Mouse (Mus musculus) midbrain, embryonic 10.5 days (tissue): ENCODE measurements around the gene Wdr66. TPM values are rescaled to one million over a fixed set of nuclear protein-coding genes. Genes with fewer than 3 reads are reported as not detected.

Source experiments
- DNase-seq: peaks from one replicate; pipeline ENCODE4 v3.0.0-alpha.2; 2017; ENCODE audit warnings: low spot score
- H3K27ac ChIP-seq: fragments of 300-500 bp; sonication (generic); replicated peaks from 2 replicates; pipeline ENCODE4 v1.5.1; 2016; ENCODE audit warnings: mild to moderate bottlenecking
- H3K27me3 ChIP-seq: fragments of 300-500 bp; sonication (generic); 2 replicates; pipeline ENCODE4 v1.6.1; 2016; ENCODE audit warnings: low read depth, mild to moderate bottlenecking; ENCODE audit not compliant: poor library complexity, severe bottlenecking
- H3K36me3 ChIP-seq: fragments of 300-500 bp; sonication (generic); 2 replicates; pipeline ENCODE4 v1.6.1; 2016; ENCODE audit warnings: mild to moderate bottlenecking, moderate library complexity
- H3K4me1 ChIP-seq: fragments of 300-500 bp; sonication (generic); 2 replicates; pipeline ENCODE4 v1.6.1; 2016
- H3K4me3 ChIP-seq: fragments of 300-500 bp; sonication (generic); 2 replicates; pipeline ENCODE4 v1.5.1; 2016; ENCODE audit warnings: mild to moderate bottlenecking, moderate library complexity
- H3K9me3 ChIP-seq: fragments of 300-500 bp; sonication (generic); replicated peaks from 2 replicates; pipeline ENCODE4 v1.6.1; 2016; ENCODE audit warnings: mild to moderate bottlenecking
- WGBS: fragments of 180-500 bp; shearing (Covaris S2); methylation state at CpG from one replicate; pipeline ENCODE4 v1.1.7; 2016; 5-methylcytosine and 5-hydroxymethylcytosine counted together
- polyA plus RNA-seq: library from polyadenylated mRNA; unstranded; fragments of >200 nt; fragmentation: Nextera tagmentation; extraction: Ambion mirVana; gene quantifications from 2 replicates; pipeline ENCODE4 v1.2.1, GENCODE M21; 2016

Gene Wdr66
- polyA plus RNA-seq, 1 experiment from 2014 or later = 7.6 TPM

- no peak overlapping the region for H3K4me3 ChIP-seq
- H3K27ac ChIP-seq = no peak overlapping the region
- DNase-seq = no peak
- H3K9me3 ChIP-seq = no peaks in the 10 kb centered on the region
- H3K4me1 ChIP-seq = peaks cover 14% of the 10 kb centered on the region
- 88% methylated on average over 6 of the region's 6 CpGs for WGBS
- H3K36me3 ChIP-seq = no peaks in the 10 kb centered on the region
- H3K27me3 ChIP-seq = no peaks in the 10 kb centered on the region; the same call in 1 of the 2 replicates
Observed at GRCm38 (mm10) chr5:123333566-123333965, 81.7 kb downstream of the Wdr66 start.

GRCm38 (mm10) chr5:123336205-123336961, 84.5 kb downstream of the Wdr66 start:
- WGBS = 73% methylated on average over 4 of the region's 4 CpGs
- Histone ChIP-seq H3K27me3 (no peaks in the 10 kb centered on the region), H3K27ac (peak overlapping the region; percentile 24), H3K36me3 (no peaks in the 10 kb centered on the region), H3K9me3 (no peaks in the 10 kb centered on the region), H3K4me1 (peaks cover 14% of the 10 kb centered on the region), H3K4me3 (no peak overlapping the region)
- no peak for DNase-seq

DNA sequence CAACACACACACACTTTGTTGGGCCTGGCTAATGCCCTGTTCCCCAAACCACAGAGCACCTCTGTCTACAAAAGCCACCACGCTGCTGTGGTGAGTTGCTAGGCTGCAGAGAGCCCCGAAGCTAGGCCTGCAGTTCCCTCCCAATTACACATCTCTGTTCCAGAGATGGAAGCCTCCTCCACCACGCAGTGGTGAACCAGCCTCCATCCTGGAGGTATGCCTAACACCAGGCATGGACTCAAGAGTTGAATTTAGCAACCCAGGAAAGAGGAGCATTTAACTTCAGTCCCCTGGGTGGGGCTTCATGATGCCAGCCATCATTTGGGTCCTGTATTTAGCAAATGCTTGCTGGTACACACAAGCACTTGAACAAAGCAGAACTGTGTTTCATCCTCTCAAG, 86.6 kb downstream of the Wdr66 start:
- no peaks in the 10 kb centered on the region for H3K9me3 ChIP-seq
- H3K4me3 ChIP-seq = no peak overlapping the region
- H3K27ac ChIP-seq = no peak overlapping the region
- no peak for DNase-seq
- no peaks in the 10 kb centered on the region for H3K27me3 ChIP-seq
- peaks cover 17% of the 10 kb centered on the region for H3K4me1 ChIP-seq
- no peaks in the 10 kb centered on the region for H3K36me3 ChIP-seq
- 81% methylated on average over 3 of the region's 3 CpGs for WGBS

- Histone ChIP-seq H3K9me3 (no peaks in the 10 kb centered on the region), H3K36me3 (peaks cover 18% of the 10 kb centered on the region), H3K27ac (peak within 1 kb of the TSS; percentile 98), H3K27me3 (no peaks in the 10 kb centered on the region), H3K4me1 (peaks cover 41% of the 10 kb centered on the region), H3K4me3 (peak within 1 kb of the TSS; percentile 84)
- DNase-seq = peak; percentile 91
- WGBS = 1% methylated on average over 69 of the region's 69 CpGs
Observed at GRCm38 (mm10) chr5:123343707-123344627, 92.1 kb downstream of the Wdr66 start, which contains the start of gene Bcl7a. Bcl7a (plus strand) TSS chr5:123343834.

DNA sequence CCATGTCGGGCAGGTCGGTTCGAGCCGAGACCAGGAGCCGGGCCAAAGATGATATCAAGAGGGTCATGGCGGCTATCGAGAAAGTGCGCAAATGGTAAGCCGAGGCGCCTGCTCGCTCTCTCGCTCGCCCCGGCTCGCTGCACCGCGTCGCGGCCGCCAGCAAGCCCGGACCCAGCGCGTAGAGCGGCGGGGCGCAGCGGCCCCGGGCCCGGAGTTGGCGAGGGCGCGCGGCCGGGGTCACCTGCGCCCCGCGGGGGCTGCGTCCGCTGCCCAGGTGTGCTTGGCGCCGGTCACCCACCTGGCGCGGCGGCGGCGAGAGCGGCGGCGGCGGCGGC, 92.7 kb downstream of the Wdr66 start:
- WGBS = under 1% methylated on average over 51 of the region's 51 CpGs
- Histone ChIP-seq H3K4me3 (peak overlapping the region; percentile 84), H3K4me1 (peaks cover 41% of the 10 kb centered on the region), H3K9me3 (no peaks in the 10 kb centered on the region), H3K36me3 (peaks cover 24% of the 10 kb centered on the region), H3K27me3 (no peaks in the 10 kb centered on the region), H3K27ac (peak overlapping the region; percentile 98)
- DNase-seq = no peak

DNA sequence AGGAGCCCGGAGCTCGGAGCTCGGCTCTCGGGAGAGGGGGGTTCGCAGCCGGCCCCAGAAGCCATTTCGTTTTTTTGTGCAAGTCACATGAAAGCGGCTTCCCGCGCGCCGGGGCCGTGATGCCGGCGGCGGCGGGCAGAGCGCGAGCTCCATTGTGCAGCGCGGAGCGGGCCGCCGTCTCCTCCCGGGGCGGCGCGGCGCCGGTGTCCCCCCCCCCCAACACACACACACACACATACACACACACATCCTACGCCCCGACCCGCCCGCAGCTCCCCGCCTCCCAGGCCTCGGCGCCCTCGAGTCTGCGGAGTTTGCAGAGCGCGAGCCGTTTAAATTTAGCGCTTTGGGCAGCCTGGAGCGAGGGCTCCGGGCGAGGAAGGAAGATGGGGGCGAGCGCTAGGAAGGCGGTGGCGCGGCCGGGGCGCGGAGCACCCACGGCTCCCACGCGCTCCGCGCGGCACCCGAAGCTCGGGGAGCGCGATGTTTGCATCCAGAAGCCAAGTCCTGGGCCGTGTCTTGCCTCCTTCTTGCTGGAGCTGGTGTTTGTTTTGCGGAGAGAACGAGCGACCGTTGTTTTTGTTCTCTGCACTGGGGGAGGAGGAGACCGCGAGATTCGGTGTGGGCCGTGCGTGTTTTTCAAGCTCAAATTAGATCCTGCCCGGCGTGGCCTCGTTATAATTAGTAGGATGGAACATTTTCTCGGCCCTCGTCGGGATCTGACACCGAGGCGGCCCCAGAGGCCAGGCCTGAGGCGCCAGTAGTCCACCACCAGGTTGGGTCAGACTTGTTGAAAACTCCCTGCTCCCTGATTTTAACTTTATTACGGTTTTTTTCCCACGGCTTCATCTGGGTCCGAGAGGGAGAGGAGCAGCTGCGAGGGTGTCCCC, 93.3 kb downstream of the Wdr66 start:
- peak overlapping the region; percentile 84 for H3K4me3 ChIP-seq
- H3K27ac ChIP-seq = peak overlapping the region; percentile 98
- H3K36me3 ChIP-seq = peaks cover 29% of the 10 kb centered on the region
- peaks cover 43% of the 10 kb centered on the region for H3K4me1 ChIP-seq
- H3K9me3 ChIP-seq = no peaks in the 10 kb centered on the region
- no peaks in the 10 kb centered on the region for H3K27me3 ChIP-seq
- WGBS = under 1% methylated on average over 83 of the region's 87 CpGs
- DNase-seq = peak; percentile 77

DNA sequence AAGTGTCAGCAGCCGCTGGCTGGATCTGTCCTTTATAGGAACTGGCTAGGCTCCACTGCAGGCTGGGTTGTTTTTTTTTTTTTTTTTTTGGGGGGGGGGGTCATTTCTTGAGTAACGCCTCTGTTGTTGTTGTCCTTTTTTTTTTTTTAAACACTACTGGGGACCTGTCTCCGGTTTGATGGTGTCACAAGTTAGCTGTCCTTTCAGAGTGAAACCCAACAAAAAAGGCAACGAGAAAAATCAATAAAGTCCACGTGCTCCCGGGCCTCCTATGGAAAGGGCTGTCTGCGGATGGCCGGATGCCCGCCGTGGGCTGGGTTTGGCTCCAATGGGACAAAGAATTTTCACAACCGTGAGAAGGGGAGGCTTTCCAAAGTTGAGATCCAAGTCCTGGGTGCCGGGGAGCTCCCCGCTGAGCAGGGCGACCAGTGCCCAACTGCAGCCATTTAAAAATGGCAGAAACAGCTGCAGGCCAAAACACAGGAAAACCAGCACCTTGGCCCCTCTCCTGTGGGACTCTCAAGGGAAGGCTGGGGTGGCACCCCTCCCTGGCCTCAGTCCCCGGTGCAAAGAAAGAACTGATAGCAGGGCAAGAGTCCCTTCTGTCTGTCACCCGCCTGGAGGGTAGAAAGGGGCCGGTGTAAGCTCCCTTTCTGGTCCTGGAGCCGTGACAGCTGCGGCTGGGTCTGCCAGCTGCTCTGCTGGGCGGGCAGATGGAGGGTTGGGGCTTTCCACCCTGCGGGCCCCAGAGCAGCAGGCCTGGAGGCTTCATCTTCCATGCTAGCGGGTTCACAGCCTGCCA, 94.2 kb downstream of the Wdr66 start:
- Histone ChIP-seq H3K36me3 (peaks cover 38% of the 10 kb centered on the region), H3K27ac (peak overlapping the region; percentile 98), H3K4me3 (peak overlapping the region; percentile 84), H3K27me3 (no peaks in the 10 kb centered on the region), H3K9me3 (no peaks in the 10 kb centered on the region), H3K4me1 (peaks cover 47% of the 10 kb centered on the region)
- 4% methylated on average over 22 of the region's 22 CpGs for WGBS
- DNase-seq = peak; percentile 65

DNA sequence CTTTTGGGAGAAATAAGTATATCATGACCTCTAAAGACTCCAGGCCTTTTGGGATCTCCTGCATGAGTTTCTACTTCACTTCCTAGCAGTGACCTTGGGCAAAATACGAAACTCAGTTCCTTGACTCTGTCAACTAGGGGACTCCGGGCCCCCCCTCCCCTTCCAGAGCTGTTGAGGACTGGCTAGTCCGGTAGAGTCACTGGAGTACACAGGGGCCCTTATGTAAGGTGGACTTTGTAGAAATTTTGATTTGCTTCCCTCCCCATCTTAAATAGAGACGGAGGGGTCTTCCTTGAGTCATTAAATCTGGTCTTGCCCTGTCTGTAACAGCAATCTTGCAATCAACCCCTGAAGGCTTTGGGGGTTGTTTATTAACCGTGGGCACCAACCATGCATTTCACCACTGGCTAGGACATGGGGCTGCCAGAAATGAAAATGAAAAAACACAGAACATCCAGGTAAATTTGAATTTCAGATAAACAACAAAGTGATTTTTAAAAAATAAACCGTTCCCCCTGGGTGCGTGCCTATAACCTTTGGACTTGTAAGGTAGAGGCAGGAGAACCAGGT, 94.9 kb downstream of the Wdr66 start:
- H3K27ac ChIP-seq = peak overlapping the region; percentile 98
- no peak for DNase-seq
- no peaks in the 10 kb centered on the region for H3K9me3 ChIP-seq
- 76% methylated on average over 7 of the region's 7 CpGs for WGBS
- peaks cover 50% of the 10 kb centered on the region for H3K4me1 ChIP-seq
- H3K27me3 ChIP-seq = no peaks in the 10 kb centered on the region
- peaks cover 45% of the 10 kb centered on the region for H3K36me3 ChIP-seq
- H3K4me3 ChIP-seq = peak overlapping the region; percentile 84

DNA sequence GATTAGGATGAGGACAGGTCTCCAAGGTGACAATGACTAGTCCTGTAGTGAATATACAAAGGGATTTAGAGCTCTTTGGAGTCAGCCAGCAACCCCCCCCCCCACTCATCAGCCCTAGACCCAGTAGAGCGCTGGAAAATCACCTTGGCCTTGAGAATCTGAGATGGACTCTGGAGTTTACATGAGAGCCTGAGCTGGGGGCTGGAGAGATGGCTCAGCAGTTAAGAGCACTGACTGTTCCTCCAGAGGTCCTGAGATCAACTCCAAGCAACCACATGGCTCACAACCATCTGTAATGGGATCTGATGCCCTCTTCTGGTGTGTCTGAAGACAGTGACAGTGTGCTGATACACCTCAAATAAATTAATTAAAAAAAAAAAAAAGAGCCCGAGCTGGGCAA, 96.1 kb downstream of the Wdr66 start:
- peak overlapping the region; percentile 98 for H3K27ac ChIP-seq
- DNase-seq = no peak
- WGBS = 81% methylated on average over 2 of the region's 2 CpGs
- peak overlapping the region; percentile 84; the same call in 1 of the 2 replicates for H3K4me3 ChIP-seq
- no peaks in the 10 kb centered on the region for H3K27me3 ChIP-seq
- peaks cover 57% of the 10 kb centered on the region for H3K4me1 ChIP-seq
- peaks cover 57% of the 10 kb centered on the region for H3K36me3 ChIP-seq
- H3K9me3 ChIP-seq = no peaks in the 10 kb centered on the region

- no peak overlapping the region for H3K4me3 ChIP-seq
- H3K36me3 ChIP-seq = peaks cover 76% of the 10 kb centered on the region
- H3K9me3 ChIP-seq = no peaks in the 10 kb centered on the region
- DNase-seq = no peak
- WGBS = 70% methylated on average over 10 of the region's 10 CpGs
- peaks cover 48% of the 10 kb centered on the region for H3K4me1 ChIP-seq
- H3K27me3 ChIP-seq = no peaks in the 10 kb centered on the region
- no peak overlapping the region for H3K27ac ChIP-seq
Observed at GRCm38 (mm10) chr5:123350386-123350785, 98.5 kb downstream of the Wdr66 start.

- no peak for DNase-seq
- Histone ChIP-seq H3K27me3 (no peaks in the 10 kb centered on the region), H3K27ac (no peak overlapping the region), H3K9me3 (no peaks in the 10 kb centered on the region), H3K4me1 (0 out of 2 replicates have a peak, but pooled peaks cover 10% of the 10 kb centered on the region), H3K4me3 (no peak overlapping the region), H3K36me3 (peaks cover 95% of the 10 kb centered on the region)
- 87% methylated on average over 11 of the region's 11 CpGs for WGBS
Observed at GRCm38 (mm10) chr5:123355918-123356317, 104.0 kb downstream of the Wdr66 start.
